Mouse (Mus musculus): ENCODE measurements around the gene Olfr1254. TPM values are rescaled to one million over a fixed set of nuclear protein-coding genes. Genes with fewer than 3 reads are reported as not detected.

Gene Olfr1254
- not detected in 2 replicates for polyA plus RNA-seq (2016; fragmentation: Nextera tagmentation; extraction: Ambion mirVana)

- Histone ChIP-seq H3K9ac (no peak within 1 kb of the TSS), H3K4me2 (replicated peaks) (no peak within 1 kb of the TSS), H3K36me3 (no peaks in the 10 kb centered on the region), H3K27ac (no peak within 1 kb of the TSS), H3K4me3 (no peak within 1 kb of the TSS), H3K27me3 (no peaks in the 10 kb centered on the region), H3K9me3 (replicated peaks) (no peaks in the 10 kb centered on the region), H3K4me1 (no peaks in the 10 kb centered on the region)
- ATAC-seq (ENCODE audit: low FRiP score), result no peak
These were observed at the start of gene Olfr1254 for GRCm38 (mm10) chr2:89793519-89793918. Olfr1254 (minus strand) TSS chr2:89793619.

GRCm38 (mm10) chr2:89841455-89841854 lies 48.0 kb upstream of the Olfr1254 start, which contains the start of gene Olfr1256:
Olfr1256 (minus strand) TSS chr2:89841555.
- Histone ChIP-seq H3K9me3 (replicated peaks) (no peaks in the 10 kb centered on the region), H3K27ac (no peak within 1 kb of the TSS), H3K9ac (no peak within 1 kb of the TSS), H3K4me2 (replicated peaks) (no peak within 1 kb of the TSS), H3K4me1 (no peaks in the 10 kb centered on the region), H3K36me3 (no peaks in the 10 kb centered on the region), H3K27me3 (no peaks in the 10 kb centered on the region), H3K4me3 (no peak within 1 kb of the TSS)
- no peak for ATAC-seq (ENCODE audit: low FRiP score)
- 61% methylated on average over 2 of the region's 2 CpGs for WGBS

GRCm38 (mm10) chr2:89820216-89820615 lies 26.8 kb upstream of the Olfr1254 start:
- H3K27me3 ChIP-seq, result no peaks in the 10 kb centered on the region
- H3K4me1 ChIP-seq, result no peaks in the 10 kb centered on the region
- no peaks in the 10 kb centered on the region for H3K36me3 ChIP-seq
- H3K4me2 ChIP-seq (replicated peaks), result no peak overlapping the region
- no peak overlapping the region for H3K27ac ChIP-seq
- no peak for ATAC-seq (ENCODE audit: low FRiP score)
- no peak overlapping the region for H3K4me3 ChIP-seq
- no peaks in the 10 kb centered on the region for H3K9me3 ChIP-seq (replicated peaks)
- no peak overlapping the region for H3K9ac ChIP-seq
- 95% methylated on average over 1 of the region's 1 CpGs for WGBS

- Histone ChIP-seq H3K27me3 (no peaks in the 10 kb centered on the region), H3K9ac (no peak within 1 kb of the TSS), H3K36me3 (no peaks in the 10 kb centered on the region), H3K4me1 (no peaks in the 10 kb centered on the region), H3K4me2 (replicated peaks) (no peak within 1 kb of the TSS), H3K27ac (no peak within 1 kb of the TSS), H3K4me3 (no peak within 1 kb of the TSS), H3K9me3 (replicated peaks) (no peaks in the 10 kb centered on the region)
- ATAC-seq (ENCODE audit: low FRiP score), result no peak
- 85% methylated on average over 3 of the region's 3 CpGs for WGBS
These were observed 18.3 kb upstream of the Olfr1254 start, which contains the start of gene Olfr1255 for GRCm38 (mm10) chr2:89811751-89812150. Olfr1255 (plus strand) TSS chr2:89812051.

GRCm38 (mm10) chr2:89810751-89811150 lies 17.3 kb upstream of the Olfr1254 start:
- no peak overlapping the region for H3K4me2 ChIP-seq (replicated peaks)
- H3K27me3 ChIP-seq, result no peaks in the 10 kb centered on the region
- no peak overlapping the region for H3K9ac ChIP-seq
- ATAC-seq (ENCODE audit: low FRiP score), result no peak
- no peaks in the 10 kb centered on the region for H3K4me1 ChIP-seq
- H3K36me3 ChIP-seq, result no peaks in the 10 kb centered on the region
- no peak overlapping the region for H3K27ac ChIP-seq
- 88% methylated on average over 2 of the region's 2 CpGs for WGBS
- H3K4me3 ChIP-seq, result no peak overlapping the region
- H3K9me3 ChIP-seq (replicated peaks), result no peaks in the 10 kb centered on the region

GRCm38 (mm10) chr2:89799583-89799982 lies 6.2 kb upstream of the Olfr1254 start:
- Histone ChIP-seq H3K9ac (no peak overlapping the region), H3K4me2 (replicated peaks) (no peak overlapping the region), H3K27me3 (no peaks in the 10 kb centered on the region), H3K36me3 (no peaks in the 10 kb centered on the region), H3K9me3 (replicated peaks) (no peaks in the 10 kb centered on the region), H3K27ac (no peak overlapping the region), H3K4me1 (no peaks in the 10 kb centered on the region), H3K4me3 (no peak overlapping the region)
- ATAC-seq (ENCODE audit: low FRiP score), result no peak
- WGBS, result 90% methylated on average over 3 of the region's 3 CpGs

- Histone ChIP-seq H3K4me2 (replicated peaks) (no peak within 1 kb of the TSS), H3K27me3 (no peaks in the 10 kb centered on the region), H3K9me3 (replicated peaks) (no peaks in the 10 kb centered on the region), H3K4me3 (no peak within 1 kb of the TSS), H3K36me3 (no peaks in the 10 kb centered on the region), H3K27ac (no peak within 1 kb of the TSS), H3K4me1 (no peaks in the 10 kb centered on the region), H3K9ac (no peak within 1 kb of the TSS)
- ATAC-seq (ENCODE audit: low FRiP score), result no peak
- 91% methylated on average over 1 of the region's 1 CpGs for WGBS
These were observed 36.4 kb downstream of the Olfr1254 start, which contains the start of gene Olfr1253 for GRCm38 (mm10) chr2:89756990-89757389. Olfr1253 (minus strand) TSS chr2:89757090.

Other genes starting within 250 kb of the Olfr1254 start
- not detected in 2 replicates for gene Olfr1245, start 215.2 kb downstream of the Olfr1254 start, polyA plus RNA-seq (2016; fragmentation: Nextera tagmentation; extraction: Ambion mirVana)
- not detected in 2 replicates for gene Olfr1246, start 200.5 kb downstream of the Olfr1254 start, polyA plus RNA-seq (2016; fragmentation: Nextera tagmentation; extraction: Ambion mirVana)
- not detected in 2 replicates for gene Olfr1247, start 179.5 kb downstream of the Olfr1254 start, polyA plus RNA-seq (2016; fragmentation: Nextera tagmentation; extraction: Ambion mirVana)
- gene Olfr1248, start 175.4 kb downstream of the Olfr1254 start, polyA plus RNA-seq (2016; fragmentation: Nextera tagmentation; extraction: Ambion mirVana), result not detected in 2 replicates
- not detected in 2 replicates for gene Olfr1249, start 158.6 kb downstream of the Olfr1254 start, polyA plus RNA-seq (2016; fragmentation: Nextera tagmentation; extraction: Ambion mirVana)
- not detected in 2 replicates for gene Olfr1250, start 132.2 kb downstream of the Olfr1254 start, polyA plus RNA-seq (2016; fragmentation: Nextera tagmentation; extraction: Ambion mirVana)
- gene Olfr1251, start 121.7 kb downstream of the Olfr1254 start, polyA plus RNA-seq (2016; fragmentation: Nextera tagmentation; extraction: Ambion mirVana), result not detected in 2 replicates
- gene Olfr1252, start 68.6 kb downstream of the Olfr1254 start, polyA plus RNA-seq (2016; fragmentation: Nextera tagmentation; extraction: Ambion mirVana), result not detected in 2 replicates
- gene Olfr1253, start 36.5 kb downstream of the Olfr1254 start, polyA plus RNA-seq (2016; fragmentation: Nextera tagmentation; extraction: Ambion mirVana), result not detected in 2 replicates
- not detected in 2 replicates for gene Olfr1255, start 18.4 kb upstream of the Olfr1254 start, polyA plus RNA-seq (2016; fragmentation: Nextera tagmentation; extraction: Ambion mirVana)
- gene Olfr1256, start 47.9 kb upstream of the Olfr1254 start, polyA plus RNA-seq (2016; fragmentation: Nextera tagmentation; extraction: Ambion mirVana), result not detected in 2 replicates
- not detected in 2 replicates for gene Olfr48, start 54.6 kb upstream of the Olfr1254 start, polyA plus RNA-seq (2016; fragmentation: Nextera tagmentation; extraction: Ambion mirVana)
- not detected in 2 replicates for gene Olfr1257, start 84.8 kb upstream of the Olfr1254 start, polyA plus RNA-seq (2016; fragmentation: Nextera tagmentation; extraction: Ambion mirVana)
- gene Olfr1258, start 133.7 kb upstream of the Olfr1254 start, polyA plus RNA-seq (2016; fragmentation: Nextera tagmentation; extraction: Ambion mirVana), result not detected in 2 replicates
- not detected in 2 replicates for gene Olfr1259, start 155.0 kb upstream of the Olfr1254 start, polyA plus RNA-seq (2016; fragmentation: Nextera tagmentation; extraction: Ambion mirVana)
- not detected in 2 replicates for gene Olfr1260, start 180.7 kb upstream of the Olfr1254 start, polyA plus RNA-seq (2016; fragmentation: Nextera tagmentation; extraction: Ambion mirVana)
- not detected in 2 replicates for gene Olfr1261, start 197.6 kb upstream of the Olfr1254 start, polyA plus RNA-seq (2016; fragmentation: Nextera tagmentation; extraction: Ambion mirVana)
- gene Olfr1262, start 206.5 kb upstream of the Olfr1254 start, polyA plus RNA-seq (2016; fragmentation: Nextera tagmentation; extraction: Ambion mirVana), result not detected in 2 replicates
- not detected in 2 replicates for gene Olfr1263, start 218.5 kb upstream of the Olfr1254 start, polyA plus RNA-seq (2016; fragmentation: Nextera tagmentation; extraction: Ambion mirVana)
- not detected in 2 replicates for gene Olfr1264, start 232.0 kb upstream of the Olfr1254 start, polyA plus RNA-seq (2016; fragmentation: Nextera tagmentation; extraction: Ambion mirVana)
- not detected in 2 replicates for gene Olfr1265, start 241.7 kb upstream of the Olfr1254 start, polyA plus RNA-seq (2016; fragmentation: Nextera tagmentation; extraction: Ambion mirVana)